Mouse (Mus musculus) embryonic facial prominence, embryonic 10.5 days (tissue): ENCODE measurements around the gene Osbpl6. TPM values are rescaled to one million over a fixed set of nuclear protein-coding genes. Genes with fewer than 3 reads are reported as not detected.

ENCODE experiments used
- DNase-seq: peaks from one replicate; pipeline ENCODE4 v3.0.0-alpha.2; 2017; ENCODE audit warnings: low spot score
- H3K27ac ChIP-seq: fragments of 300-500 bp; sonication (generic); replicated peaks from 2 replicates; pipeline ENCODE4 v1.5.1; 2016; ENCODE audit warnings: mild to moderate bottlenecking
- H3K27me3 ChIP-seq: fragments of 300-500 bp; sonication (generic); replicated peaks from 2 replicates; pipeline ENCODE4 v1.6.1; 2016; ENCODE audit warnings: low read depth, mild to moderate bottlenecking; ENCODE audit not compliant: poor library complexity, severe bottlenecking
- H3K36me3 ChIP-seq: fragments of 300-500 bp; sonication (generic); replicated peaks from 2 replicates; pipeline ENCODE4 v1.6.1; 2016; ENCODE audit warnings: mild to moderate bottlenecking, moderate library complexity
- H3K4me1 ChIP-seq: fragments of 300-500 bp; sonication (generic); 2 replicates; pipeline ENCODE4 v1.6.1; 2016
- H3K4me3 ChIP-seq: fragments of 300-500 bp; sonication (generic); 2 replicates; pipeline ENCODE4 v1.5.1; 2016; ENCODE audit warnings: mild to moderate bottlenecking, moderate library complexity
- H3K9me3 ChIP-seq: fragments of 300-500 bp; sonication (generic); 2 replicates; pipeline ENCODE4 v1.6.1; 2016; ENCODE audit warnings: mild to moderate bottlenecking
- WGBS: fragments of 180-500 bp; shearing (Covaris S2); methylation state at CpG from one replicate; pipeline ENCODE4 v1.1.7; 2016; 5-methylcytosine and 5-hydroxymethylcytosine counted together
- microRNA-seq: library from miRNA; unstranded; fragments of <30 nt; microRNA quantifications from one replicate; pipeline ENCODE4, GENCODE M21; 2017
- polyA plus RNA-seq: library from polyadenylated mRNA; unstranded; fragments of >200 nt; fragmentation: Nextera tagmentation; extraction: Ambion mirVana; gene quantifications from 2 replicates; pipeline ENCODE4 v1.2.1, GENCODE M21; 2016

Gene Osbpl6
- polyA plus RNA-seq, 1 experiment from 2014 or later: 13.5 TPM

- DNase-seq: peak; percentile 100
- peaks cover 23% of the 10 kb centered on the region for H3K36me3 ChIP-seq
- no peaks in the 10 kb centered on the region for H3K27me3 ChIP-seq
- H3K4me1 ChIP-seq: peaks cover 23% of the 10 kb centered on the region
- H3K9me3 ChIP-seq: no peaks in the 10 kb centered on the region
- peak within 1 kb of the TSS; percentile 95 for H3K27ac ChIP-seq
- H3K4me3 ChIP-seq: peak within 1 kb of the TSS; percentile 80
- under 1% methylated on average over 42 of the region's 42 CpGs for WGBS
Observed at GRCm38 (mm10) chr2:76647883-76648570, 241.7 kb downstream of the Osbpl6 start, which contains the start of the genes Prkra and Pjvk. Gene Prkra (minus strand): TSS chr2:76648015. Gene Pjvk (plus strand): TSS chr2:76648476.

- no peak for DNase-seq
- Histone ChIP-seq H3K4me1 (peaks cover 23% of the 10 kb centered on the region), H3K9me3 (no peaks in the 10 kb centered on the region), H3K4me3 (peak overlapping the region; percentile 80), H3K27ac (peak overlapping the region; percentile 95), H3K27me3 (no peaks in the 10 kb centered on the region), H3K36me3 (peaks cover 17% of the 10 kb centered on the region)
- WGBS: 29% methylated on average over 13 of the region's 13 CpGs
Observed at GRCm38 (mm10) chr2:76648666-76649141, 242.4 kb downstream of the Osbpl6 start.

Small RNAs within 50 kb of the gene (microRNA-seq; reads per million reads assigned to microRNA genes)
- not detected for gene Gm23164

Other genes with a start within 250 kb of the Osbpl6 start
- gene Pde11a, start 67.7 kb upstream of the Osbpl6 start, polyA plus RNA-seq: 0.50 and 0.99 TPM in 2 replicates
- gene Cyct, start 46.1 kb upstream of the Osbpl6 start, polyA plus RNA-seq: not detected in 2 replicates
- gene Rbm45, start 36.5 kb upstream of the Osbpl6 start, polyA plus RNA-seq: 20.0 and 20.6 TPM in 2 replicates
- gene Prkra, start 241.5 kb downstream of the Osbpl6 start, polyA plus RNA-seq: 84.4 and 85.0 TPM in 2 replicates
- gene Pjvk, start 242.0 kb downstream of the Osbpl6 start, polyA plus RNA-seq: 0.36 and 0.56 TPM in 2 replicates